Mouse (Mus musculus) spleen, postnatal 14 days (tissue): ENCODE data around the gene Abi3bp.

Source experiments
- DNase-seq, 2 experiments: peaks; one replicate each; pipeline ENCODE4 v3.0.0; 2021 to 2022; ENCODE audit warnings: low spot score in 2 of 2

Abi3bp gene

GRCm38 (mm10) chr16:56477677-56478574, at the start of gene Abi3bp:
Gene Abi3bp, plus strand, starts transcription at chr16:56477878.
- DNase-seq: no peak

GRCm38 (mm10) chr16:56435293-56436185, 42.1 kb upstream of the Abi3bp start:
- no peak for DNase-seq

- no peak for DNase-seq
Observed at GRCm38 (mm10) chr16:56440243-56440642, 37.4 kb upstream of the Abi3bp start.

GRCm38 (mm10) chr16:56441113-56441512, 36.6 kb upstream of the Abi3bp start:
- DNase-seq: no peak

GRCm38 (mm10) chr16:56441658-56442344, 35.9 kb upstream of the Abi3bp start:
- no peak for DNase-seq

- DNase-seq: no peak
Observed at GRCm38 (mm10) chr16:56451482-56451881, 26.2 kb upstream of the Abi3bp start.

- no peak for DNase-seq
Observed at GRCm38 (mm10) chr16:56451923-56452322, 25.8 kb upstream of the Abi3bp start.

GRCm38 (mm10) chr16:56458052-56458754, 19.5 kb upstream of the Abi3bp start:
- no peak for DNase-seq

- no peak for DNase-seq
Observed at GRCm38 (mm10) chr16:56473160-56473559, 4.5 kb upstream of the Abi3bp start.

GRCm38 (mm10) chr16:56475676-56476075, 2.0 kb upstream of the Abi3bp start:
- no peak for DNase-seq

- no peak for DNase-seq
Observed at GRCm38 (mm10) chr16:56478575-56479191, 1.0 kb downstream of the Abi3bp start.

- DNase-seq: no peak
Observed at GRCm38 (mm10) chr16:56483466-56483865, 5.8 kb downstream of the Abi3bp start.

GRCm38 (mm10) chr16:56486461-56486860, 8.8 kb downstream of the Abi3bp start:
- no peak for DNase-seq

GRCm38 (mm10) chr16:56490861-56491260, 13.2 kb downstream of the Abi3bp start:
- DNase-seq: no peak

- DNase-seq: no peak
Observed at GRCm38 (mm10) chr16:56495266-56495665, 17.6 kb downstream of the Abi3bp start.

GRCm38 (mm10) chr16:56496743-56497142, 19.1 kb downstream of the Abi3bp start:
- no peak for DNase-seq

GRCm38 (mm10) chr16:56498680-56499079, 21.0 kb downstream of the Abi3bp start:
- no peak for DNase-seq

- DNase-seq: no peak
Observed at GRCm38 (mm10) chr16:56500441-56500840, 22.8 kb downstream of the Abi3bp start.

GRCm38 (mm10) chr16:56501101-56501500, 23.4 kb downstream of the Abi3bp start:
- no peak for DNase-seq

- no peak for DNase-seq
Observed at GRCm38 (mm10) chr16:56501513-56501912, 23.8 kb downstream of the Abi3bp start.

GRCm38 (mm10) chr16:56502134-56502533, 24.5 kb downstream of the Abi3bp start:
- no peak for DNase-seq
